Mouse (Mus musculus) activated CD4-positive, CD25-positive, alpha-beta regulatory T cell, adult 4 months (primary cell): Measurements from ENCODE around the gene Gm12184. TPM values are rescaled to one million over a fixed set of nuclear protein-coding genes. Genes with fewer than 3 reads are reported as not detected.
"Not testable (repeated sequence)": the region's sequence is repeated elsewhere in the genome, so short reads cannot be mapped to it uniquely, and the experiment has no call there.

Source experiments
- ATAC-seq: one replicate; pipeline ENCODE4 v1.8.0; 2017
- polyA plus RNA-seq, 2 experiments: library from polyadenylated mRNA; unstranded; fragments of 100-300 nt; shearing (Covaris generic); gene quantifications; one replicate each; pipeline ENCODE4 v1.2.1; 2017

The Gm12184 gene
- polyA plus RNA-seq, 2 experiments from 2014 or later = 3.0 to 3.1 TPM

DNA sequence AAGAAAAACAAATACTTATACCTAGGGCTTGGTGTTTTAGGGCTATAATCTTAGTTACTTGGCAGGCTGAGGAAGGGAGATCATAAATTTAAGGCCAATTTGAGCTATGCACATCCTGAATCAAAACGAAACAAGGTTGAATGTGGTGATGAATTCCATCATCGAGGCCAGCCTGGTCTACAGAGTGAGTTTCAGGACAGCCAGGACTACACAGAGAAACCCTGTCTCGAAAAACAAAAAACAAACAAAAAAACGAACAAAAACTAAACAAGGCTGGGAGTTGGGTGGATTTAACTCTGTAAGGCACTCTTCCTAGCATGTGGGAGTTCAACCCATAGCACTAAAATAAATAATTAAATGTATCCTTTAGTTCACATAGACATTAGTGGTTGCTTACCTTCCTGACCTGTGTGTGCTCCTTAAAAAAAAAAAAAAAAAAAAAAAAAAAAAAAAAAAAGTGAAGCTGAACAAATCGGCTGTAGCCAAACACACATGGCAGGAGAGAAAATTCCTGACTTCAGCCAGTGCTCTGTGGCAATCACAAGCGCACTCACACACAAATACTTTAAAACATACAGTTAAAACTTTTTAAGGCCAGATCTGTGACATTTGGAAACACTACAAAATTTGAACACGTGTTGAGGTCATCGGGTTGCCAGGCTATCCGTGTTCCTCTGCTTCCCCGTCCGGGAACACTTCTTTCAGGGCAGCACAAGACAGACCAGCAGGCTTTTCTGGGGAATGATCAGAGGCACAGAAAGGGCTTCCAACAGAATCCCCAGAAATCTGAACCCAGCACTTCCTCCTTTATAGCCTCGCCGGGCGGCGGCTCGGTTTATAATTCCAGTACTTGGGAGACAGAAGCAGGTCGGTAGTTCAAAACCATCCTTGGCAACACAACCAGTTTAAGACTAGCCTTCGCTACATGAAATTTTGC, 27.2 kb downstream of the Gm12184 start:
- no peak for ATAC-seq

DNA sequence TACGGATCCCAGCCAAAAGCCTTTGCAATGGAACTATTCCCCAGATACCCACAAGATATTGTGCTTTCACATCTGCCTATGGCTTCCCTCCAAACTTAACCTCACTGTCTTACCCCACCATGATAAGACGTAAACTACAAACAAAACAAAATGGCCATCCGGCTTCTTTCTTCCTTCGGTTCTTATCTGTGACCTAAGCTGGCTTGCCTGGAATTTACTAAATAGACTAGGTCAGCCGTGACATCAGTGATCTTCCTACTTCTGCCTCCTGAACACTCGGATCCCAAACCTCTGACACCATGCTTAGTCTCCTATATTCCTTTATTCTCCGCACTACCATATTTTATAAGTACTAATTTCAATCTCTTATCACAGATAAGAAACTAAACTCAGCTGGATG, 28.1 kb downstream of the Gm12184 start:
- no peak for ATAC-seq

DNA sequence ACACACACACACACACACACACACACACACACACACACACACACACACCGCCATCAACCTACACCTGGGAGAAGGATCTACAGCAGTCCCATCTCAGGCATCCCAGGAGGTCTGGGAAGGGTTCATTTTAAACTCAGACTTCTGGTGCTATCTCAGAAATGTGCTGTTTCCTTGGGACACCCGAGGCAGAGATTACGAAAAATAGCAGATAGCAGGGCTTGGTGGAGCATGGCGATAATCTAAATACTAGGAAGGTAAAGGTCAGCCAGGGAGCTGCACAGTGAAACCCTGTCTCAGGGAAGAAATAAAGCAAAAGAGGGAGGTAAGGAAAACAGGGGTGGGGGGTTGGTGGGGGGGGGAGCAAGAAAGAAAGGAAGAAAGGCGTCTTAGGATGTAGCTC, 29.2 kb downstream of the Gm12184 start:
- ATAC-seq = no peak

DNA sequence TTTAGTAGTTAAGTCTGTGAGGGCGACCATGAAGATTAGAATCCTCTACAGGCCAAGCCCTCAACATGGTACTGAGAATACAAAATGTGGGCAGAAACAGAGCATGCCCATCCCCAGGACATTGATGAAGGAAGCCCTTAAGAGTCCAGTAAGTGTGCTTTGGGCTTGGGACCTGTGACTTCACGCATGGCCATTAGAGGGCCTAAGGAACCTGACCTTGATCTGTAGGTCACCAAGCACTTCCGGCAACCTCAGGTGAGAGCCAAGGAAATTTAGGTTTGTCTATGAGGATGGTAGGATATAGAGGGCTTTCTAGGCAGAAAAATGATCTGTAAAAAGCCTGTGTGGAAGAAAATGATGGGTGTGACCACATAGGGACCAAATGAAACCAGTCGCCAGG, 30.2 kb downstream of the Gm12184 start:
- ATAC-seq = no peak

DNA sequence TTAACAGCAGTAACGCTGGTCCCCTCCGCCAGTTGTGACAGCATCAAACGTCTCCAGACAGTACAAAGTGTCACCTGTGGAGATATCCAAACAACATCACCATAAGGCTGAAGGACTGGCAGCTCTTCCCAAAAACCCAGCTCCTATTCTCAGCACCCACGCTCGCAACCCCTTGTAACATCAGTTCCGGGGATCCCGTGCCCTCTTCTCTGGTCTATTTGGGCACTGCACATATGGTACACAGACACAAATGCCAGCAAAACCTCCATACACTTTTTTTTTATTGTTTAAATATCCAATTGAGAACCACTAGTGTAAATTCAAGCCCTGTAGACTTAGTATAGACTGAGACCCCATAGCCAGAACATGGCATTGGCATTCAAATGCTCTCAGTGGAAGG, 31.2 kb downstream of the Gm12184 start:
- no peak for ATAC-seq

DNA sequence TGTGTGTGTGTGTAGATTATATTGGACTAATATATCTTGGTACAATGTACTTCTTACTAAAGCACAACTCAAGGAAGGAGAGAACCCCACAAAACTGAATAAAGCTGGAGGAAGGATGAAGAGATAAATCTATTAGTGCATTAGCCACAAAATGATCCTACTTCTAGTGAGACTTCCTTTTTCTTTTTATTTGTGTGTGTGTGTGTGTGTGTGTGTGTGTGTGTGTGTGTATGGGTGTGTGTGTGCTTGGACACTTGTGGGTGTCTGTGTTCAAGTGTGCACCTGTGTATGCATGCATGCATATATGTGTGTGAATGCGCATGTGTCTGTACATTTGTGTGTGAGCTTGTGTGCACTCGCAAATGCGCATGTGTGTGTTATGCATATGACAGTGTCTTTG, 33.3 kb downstream of the Gm12184 start:
- ATAC-seq = no peak

DNA sequence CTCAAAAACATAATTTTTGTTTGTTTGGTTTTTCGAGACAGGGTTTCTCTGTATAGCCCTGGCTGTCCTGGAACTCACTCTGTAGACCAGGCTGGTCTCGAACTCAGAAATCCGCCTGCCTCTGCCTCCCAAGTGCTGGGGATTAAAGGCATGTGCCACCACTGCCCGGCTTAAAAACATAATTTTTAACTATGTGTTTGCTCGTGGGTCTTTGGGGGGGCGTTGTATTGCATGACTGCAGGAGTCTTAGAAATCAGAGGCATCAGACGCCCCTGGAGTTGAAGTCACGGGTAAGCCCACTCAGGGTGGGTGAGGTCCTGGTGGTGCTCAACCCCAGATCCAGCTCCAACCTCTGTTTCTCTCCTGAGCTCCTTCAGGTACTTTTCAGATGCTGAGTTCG, 34.6 kb downstream of the Gm12184 start:
- ATAC-seq = not testable (repeated sequence)

DNA sequence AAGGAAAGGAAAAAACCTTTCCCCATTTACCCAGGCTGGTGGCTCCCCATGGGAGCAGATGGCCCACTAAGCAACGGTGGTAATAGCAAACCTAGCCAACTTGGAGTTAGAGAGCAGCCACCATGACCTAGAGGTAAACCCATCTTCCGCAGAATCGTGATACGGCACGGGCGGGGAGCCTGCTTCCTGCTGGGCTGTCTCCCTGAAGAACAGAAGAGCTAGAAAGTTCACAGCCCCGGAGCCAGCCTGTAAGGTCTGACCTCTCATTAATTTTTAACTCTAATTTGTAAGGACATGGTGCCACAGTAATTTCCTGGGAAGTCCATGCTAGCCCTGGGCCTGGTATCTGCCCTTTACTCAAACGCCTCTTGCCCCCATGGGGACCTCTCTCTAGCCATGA, 35.5 kb downstream of the Gm12184 start:
- ATAC-seq = no peak

DNA sequence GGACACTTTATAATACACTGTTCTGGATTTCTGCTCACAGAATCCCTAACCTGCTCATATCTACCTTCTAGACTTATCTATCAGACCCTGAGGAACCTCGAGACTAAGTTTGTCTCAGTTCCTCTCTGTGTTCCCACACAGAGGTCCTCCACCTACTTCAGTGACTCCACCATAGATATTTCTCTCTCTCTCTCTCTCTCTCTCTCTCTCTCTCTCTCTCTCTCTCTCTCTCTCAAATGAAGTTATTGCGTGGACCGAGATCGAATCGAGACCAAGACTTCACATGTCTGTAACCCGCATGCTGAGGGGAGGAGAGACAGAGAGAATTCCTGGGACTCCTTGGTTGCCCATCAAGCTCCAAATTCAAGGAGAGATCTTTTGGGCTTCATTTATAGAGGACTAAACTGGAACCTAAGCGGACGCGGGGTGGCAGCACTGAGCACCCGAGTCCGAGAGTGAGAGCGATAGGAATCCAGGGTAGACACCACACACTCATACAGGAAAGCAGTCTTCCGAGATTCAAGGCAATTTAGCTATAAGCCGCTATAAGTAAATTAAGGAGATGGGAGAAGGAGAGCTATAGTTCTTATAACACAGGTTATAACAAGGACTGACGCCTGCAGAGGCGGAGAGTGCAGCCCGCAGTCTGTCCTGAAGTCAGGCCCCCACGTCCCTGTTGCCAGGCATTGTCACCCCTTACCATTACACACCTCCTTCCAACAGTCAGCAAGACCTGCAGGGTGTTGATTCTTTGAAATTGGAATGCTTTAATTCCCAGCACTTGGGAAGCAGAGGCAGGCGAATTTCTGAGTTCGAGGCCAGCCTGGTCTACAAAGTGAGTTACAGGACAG, 36.3 kb downstream of the Gm12184 start:
- peak; percentile 33 for ATAC-seq

DNA sequence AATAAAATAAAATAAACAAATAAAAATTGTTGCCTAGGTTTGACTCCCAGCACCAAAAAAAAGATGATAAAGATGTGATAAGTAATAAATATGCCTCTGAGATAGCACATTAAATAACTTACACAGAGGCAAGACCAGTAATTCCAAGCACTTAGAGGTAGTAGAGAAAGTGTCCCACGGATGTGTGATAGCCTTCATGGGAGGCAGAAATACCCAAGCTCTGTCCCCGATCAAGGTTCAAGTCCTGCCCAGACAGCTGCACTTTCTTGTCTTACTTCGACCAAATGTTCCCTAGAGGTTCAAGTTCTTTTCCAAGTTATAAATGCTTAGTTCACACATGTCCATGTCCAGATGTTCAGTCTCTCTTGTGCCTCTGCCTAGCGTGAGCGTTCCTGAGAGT, 37.2 kb downstream of the Gm12184 start:
- ATAC-seq = no peak

DNA sequence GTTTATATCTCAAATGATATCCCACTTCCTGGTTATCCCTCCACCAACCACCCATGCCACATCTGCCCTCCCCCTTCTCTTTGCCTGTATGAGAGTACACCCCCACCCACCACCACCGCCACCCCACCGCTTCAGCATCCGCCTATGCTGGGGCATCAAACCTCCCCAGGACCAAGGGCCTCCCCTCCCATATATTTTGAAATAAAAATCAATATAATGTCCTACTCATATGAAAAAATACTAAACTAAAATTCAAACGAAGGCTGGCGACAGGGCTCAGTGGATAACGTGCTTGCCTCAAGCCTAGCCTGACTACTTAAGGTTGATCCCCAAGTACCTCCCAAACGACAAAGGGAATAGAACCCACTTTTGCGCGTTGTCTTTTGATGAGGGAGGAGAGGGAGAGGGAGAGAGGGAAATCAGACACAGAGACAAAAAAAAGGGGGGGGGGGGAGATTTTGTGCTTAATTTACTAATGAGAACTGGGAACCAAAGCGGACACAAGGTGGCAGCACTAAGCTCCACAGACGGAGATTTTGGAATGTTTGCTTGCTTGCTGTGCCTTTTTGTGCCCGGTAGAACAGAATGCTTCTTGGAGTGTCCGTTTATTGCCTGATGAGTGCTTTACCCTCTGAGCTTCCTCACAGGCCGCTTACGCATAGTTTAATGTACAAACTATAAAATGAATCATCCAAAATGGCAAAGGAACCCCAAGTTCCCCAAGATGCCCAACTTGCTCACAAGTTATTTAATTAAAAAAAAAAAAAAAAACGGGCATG, 38.0 kb downstream of the Gm12184 start:
- peak; percentile 54 for ATAC-seq

DNA sequence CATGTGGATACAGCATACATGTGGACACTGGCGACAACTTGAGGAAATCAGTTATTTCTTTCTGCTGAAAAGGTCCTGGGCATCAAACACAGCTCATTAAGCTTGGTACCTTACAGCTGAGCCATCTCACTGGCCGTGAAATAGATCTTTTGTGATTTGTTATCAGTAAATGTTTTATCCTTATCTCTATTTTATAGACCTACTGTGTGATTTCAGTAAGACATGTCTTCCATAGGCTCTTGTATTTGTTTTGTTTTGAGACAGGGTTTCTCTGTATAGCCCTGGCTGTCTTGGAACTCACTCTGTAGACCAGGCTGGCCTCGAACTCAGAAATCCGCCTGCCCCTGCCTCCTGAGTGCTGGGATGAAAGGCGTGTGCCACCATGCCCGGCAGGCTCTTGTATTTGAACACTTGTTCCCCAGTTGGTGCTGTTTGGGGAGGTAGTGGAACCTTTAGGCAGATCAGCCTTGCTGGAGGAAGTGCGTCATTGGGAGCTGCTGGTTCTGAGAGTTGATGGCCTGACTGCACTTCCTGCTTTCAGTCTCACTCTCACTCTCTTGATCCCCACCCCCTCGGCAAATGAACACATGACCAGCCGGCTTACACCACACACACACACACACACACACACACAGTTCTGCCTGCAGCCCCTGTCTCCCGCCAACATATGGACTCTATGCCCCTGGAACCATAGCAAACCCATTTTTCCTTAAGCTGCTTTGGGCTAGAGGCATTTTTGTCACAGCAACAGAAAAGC, 38.8 kb downstream of the Gm12184 start:
- ATAC-seq = peak; percentile 96

DNA sequence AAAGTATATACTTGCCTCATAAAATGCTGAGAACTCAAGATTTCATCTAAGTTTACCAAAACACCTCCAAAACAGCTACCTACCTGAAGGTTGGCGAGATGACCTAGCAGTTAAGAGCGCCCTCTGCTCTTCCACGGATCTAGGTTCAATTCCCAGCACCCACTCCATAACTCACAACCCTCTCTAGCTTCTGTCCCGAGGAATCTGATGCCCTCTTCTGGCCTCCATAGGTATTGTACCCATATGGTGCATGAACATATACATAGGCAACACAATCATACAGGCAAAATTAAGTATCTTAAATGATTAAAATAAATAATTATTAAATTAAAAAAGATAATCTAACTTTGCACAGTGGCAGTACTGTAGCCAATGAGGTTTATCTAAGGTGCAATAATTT, 44.2 kb downstream of the Gm12184 start:
- ATAC-seq = no peak

DNA sequence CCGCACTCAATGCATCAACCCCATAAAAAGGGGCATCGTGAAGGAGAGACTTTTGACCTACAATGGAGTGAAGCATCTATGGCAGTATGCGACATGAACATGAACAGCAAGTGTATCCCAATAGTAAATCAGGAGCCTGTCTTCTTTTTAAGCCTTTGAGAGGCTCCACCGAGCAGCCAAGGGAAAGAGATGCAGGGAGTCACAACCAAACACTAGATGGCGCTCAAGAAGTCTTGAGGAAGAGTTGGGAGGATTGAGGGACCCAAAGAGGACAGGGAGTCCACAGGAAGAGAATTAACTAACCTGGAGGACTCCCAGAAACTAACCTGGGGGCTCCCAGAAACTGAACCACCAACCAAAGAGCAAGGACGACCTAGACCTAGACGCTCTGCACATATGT, 47.0 kb downstream of the Gm12184 start:
- no peak for ATAC-seq

DNA sequence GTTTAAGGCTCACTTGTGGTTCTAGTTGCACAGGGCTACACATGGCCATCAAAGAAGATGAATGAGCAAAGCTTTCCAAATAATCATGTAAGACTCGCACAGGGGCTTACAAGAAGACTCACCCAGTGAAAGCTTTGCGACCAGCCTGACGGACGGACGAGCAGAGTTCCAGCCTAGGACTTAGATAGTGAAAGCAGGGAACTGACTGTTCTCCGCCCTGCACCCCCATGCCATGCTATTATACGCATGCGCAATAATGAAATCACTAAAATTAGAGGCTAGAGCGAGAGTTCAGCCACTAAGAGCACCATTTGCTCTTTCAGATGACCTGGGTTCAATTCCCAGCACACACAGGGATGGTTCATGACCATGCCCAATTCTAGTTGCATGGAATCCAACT, 49.2 kb downstream of the Gm12184 start:
- ATAC-seq = no peak

DNA sequence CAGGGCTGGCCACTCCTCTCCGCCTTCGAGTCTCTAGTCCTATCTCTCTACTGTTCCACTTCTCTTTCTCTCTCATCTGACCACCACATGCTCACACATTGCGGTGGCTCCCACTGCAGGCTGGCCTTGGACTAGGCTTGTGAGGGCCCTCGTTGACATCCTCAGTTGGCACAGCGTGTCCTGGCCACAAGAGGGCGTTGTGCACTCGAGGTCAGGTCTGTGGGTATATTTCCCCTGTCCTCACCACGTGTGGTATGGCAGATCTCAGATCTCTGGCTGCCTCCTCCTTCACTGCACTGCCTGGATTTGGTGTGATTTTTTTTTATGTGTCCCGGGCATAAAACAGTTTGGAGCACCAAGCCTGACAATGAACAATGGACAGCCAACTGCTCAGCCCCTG, 49.8 kb downstream of the Gm12184 start:
- ATAC-seq = no peak

DNA sequence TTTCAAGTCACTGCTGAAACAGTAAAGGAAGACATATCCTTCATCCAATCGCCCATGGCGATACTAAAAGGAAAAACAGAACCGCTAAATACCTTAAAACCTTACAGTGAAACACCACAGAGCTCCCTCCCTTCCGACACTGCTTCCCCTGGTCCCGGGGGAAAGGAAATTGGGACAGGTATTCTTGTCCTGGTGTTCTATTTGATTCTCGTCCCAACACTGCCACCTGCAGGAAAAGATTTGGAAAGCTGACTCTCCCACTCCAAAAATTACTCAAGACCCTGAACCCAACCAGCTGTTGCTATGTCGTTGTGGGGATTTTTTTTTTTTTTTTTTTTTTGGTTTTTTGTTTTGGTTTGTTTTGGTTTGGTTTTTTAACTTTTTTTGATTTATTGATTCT, 51.0 kb downstream of the Gm12184 start:
- no peak for ATAC-seq

Other genes starting within 250 kb of the Gm12184 start
- gene Rack1, start 26.3 kb downstream of the Gm12184 start, polyA plus RNA-seq = 1,000 to 10,000 TPM; 1,417 to 1,752 TPM
- gene Trim41, start 9.3 kb downstream of the Gm12184 start, polyA plus RNA-seq = 1 to 10 TPM; 3.8 to 4.4 TPM
- 1 to 10 TPM in 1 of 2 experiments, under 1 TPM in 1; 0.52 to 1.1 TPM for gene Trim7, start 515 bp downstream of the Gm12184 start, polyA plus RNA-seq
- gene Irgm1, start 45.0 kb upstream of the Gm12184 start, polyA plus RNA-seq = 100 to 1,000 TPM; 204 to 218 TPM
- gene Gm5431, start 75.6 kb upstream of the Gm12184 start, polyA plus RNA-seq = under 1 TPM; 0.37 to 0.66 TPM
- gene Psme2b, start 119.5 kb upstream of the Gm12184 start, polyA plus RNA-seq = 100 to 1,000 TPM; 226 to 234 TPM
- under 1 TPM in 1 of 2 experiments, not detected in 1; 0.82 TPM for gene Olfr56, start 152.2 kb upstream of the Gm12184 start, polyA plus RNA-seq
- 100 to 1,000 TPM; 122 to 166 TPM for gene 9930111J21Rik1, start 152.7 kb upstream of the Gm12184 start, polyA plus RNA-seq
- gene Gm12185, start 165.6 kb upstream of the Gm12184 start, polyA plus RNA-seq = 1 to 10 TPM; 4.9 to 7.3 TPM
- 100 to 1,000 TPM; 242 to 299 TPM for gene Tgtp1, start 167.5 kb upstream of the Gm12184 start, polyA plus RNA-seq
- gene 9930111J21Rik2, start 224.6 kb upstream of the Gm12184 start, polyA plus RNA-seq = 100 to 1,000 TPM; 114 to 149 TPM
- gene Tgtp2, start 237.6 kb upstream of the Gm12184 start, polyA plus RNA-seq = 100 to 1,000 TPM; 351 to 409 TPM
- gene Ifi47, start 249.9 kb upstream of the Gm12184 start, polyA plus RNA-seq = 100 to 1,000 TPM; 399 to 513 TPM